Mouse (Mus musculus) c-Kit-negative CD71-positive TER-119-positive erythroid progenitor cells, embryonic 14.5 days (primary cell): ENCODE results near the gene Cracr2a.

Source experiments
- DNase-seq: peaks from one replicate; pipeline ENCODE4 v3.0.0-alpha.2; 2013; ENCODE audit warnings: low read depth, low spot score

Cracr2a gene

DNA sequence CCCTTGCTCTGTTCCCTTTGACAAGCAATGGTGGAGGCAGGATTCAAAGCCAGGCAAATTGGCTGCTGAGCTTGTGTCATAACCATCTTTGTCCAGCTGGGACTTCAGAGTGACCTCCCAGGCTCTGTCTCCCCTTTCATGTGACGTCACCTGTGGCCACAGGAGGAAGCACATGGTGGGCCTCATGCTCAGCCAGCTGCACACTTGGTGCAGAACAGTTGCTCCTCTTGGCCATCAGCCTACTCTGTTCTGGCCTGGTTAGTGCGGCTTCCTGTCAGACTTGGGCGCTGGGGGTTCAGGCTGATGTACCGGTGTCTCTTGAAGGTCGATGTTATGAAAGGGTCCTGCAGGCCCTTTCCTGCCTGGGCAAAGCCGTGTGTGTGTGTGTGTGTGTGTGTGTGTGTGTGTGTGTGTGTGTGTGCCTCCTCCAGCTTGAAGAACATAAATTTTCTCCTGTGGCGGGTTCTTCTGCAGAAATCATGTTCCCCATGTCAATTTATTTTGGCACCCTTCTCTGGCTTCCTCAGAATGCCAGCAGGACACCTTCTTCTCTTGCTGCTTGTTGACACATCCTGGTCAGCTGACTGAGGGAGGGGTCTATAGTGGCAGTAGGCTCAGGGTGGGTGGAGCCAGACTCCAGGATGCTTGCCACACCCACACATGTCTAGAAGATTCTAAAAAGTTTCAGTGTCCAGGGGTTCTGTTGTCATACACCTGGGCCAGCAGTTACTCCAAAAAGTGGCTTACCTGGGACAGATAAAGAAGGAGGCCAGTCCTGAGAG lies 5.0 kb downstream of the Cracr2a start:
- DNase-seq = no peak

DNA sequence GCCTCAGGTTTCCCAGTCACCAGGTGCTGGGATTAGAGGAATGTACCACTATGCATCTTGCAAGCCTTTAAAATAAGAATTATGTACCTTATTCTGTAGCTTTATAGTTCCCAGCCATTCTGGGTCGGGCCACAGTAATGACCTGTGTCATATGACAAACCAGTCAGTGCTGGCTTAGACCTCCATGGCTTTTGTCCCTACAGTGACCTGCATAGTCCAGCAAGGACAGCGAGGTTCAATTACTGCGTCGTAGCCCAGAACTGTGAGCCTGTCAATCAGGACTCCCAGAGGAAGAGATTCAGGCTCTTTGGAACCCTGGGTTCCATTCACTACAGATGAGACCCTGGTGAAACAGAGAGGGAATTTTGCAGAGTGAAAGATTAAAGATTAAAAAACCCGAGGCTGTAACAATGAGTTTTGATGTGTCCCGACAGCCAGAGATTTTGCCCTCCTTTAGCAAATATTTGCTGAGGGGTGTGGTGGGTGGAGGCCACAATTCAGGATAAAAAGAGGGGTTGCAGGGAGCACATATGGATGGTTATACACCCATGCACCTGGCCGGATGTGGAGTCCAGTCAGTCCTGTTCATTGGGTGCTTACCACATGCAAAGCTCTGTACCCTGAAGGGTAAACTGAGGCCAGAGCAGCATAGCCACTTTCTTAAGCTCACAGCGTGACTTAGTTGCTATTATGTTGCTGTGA lies 10.9 kb downstream of the Cracr2a start:
- DNase-seq = no peak

DNA sequence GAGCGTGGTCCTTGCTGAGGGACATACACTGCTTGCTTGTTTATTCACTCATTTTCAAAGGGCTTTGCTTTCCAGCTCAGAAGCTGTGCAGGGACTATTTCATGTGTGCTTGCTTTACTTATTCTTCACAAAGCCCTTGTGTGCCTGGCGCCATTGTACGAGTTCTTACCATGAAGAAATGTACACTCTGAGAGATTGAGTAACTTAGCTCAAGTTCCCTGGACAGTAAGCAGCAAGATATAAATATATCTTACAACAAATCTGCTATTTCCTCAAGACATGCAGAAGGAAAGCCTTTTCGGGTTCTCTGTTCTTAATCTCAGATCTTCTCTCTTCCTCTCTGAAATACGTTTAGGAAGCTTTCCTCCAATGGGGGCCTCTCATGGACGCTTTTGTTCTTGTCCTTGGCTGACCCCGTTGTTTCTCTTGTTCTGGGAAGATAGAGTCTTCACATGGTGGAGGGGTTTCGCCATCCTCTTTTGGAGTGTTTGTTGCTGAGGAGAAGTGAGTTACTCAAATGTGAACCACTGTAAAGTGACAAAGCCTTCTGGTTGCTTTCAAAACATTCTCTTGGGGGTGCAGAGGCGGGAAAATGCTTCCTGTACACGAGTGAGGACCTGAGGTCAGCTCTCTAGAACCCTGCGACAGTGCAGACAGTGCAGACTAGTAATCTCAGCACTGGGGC lies 12.8 kb downstream of the Cracr2a start:
- DNase-seq = no peak

DNA sequence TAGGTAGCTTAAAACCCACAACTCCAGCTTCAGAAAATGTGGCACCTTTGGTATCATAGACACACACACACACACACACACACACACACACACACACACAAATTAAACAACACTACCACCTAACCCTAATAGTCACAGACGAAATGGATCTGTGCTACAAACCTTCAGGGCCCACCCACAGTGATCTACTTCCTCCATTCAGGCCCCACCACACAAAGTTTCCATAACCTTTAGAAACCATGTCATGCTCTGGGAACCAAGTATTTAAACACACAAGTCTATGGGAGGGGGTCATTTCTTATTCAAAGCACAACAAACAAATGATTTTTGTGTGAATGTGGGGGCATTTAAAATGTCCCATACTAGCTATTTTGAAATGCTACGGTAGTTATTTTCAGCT lies 14.1 kb downstream of the Cracr2a start:
- no peak for DNase-seq

DNA sequence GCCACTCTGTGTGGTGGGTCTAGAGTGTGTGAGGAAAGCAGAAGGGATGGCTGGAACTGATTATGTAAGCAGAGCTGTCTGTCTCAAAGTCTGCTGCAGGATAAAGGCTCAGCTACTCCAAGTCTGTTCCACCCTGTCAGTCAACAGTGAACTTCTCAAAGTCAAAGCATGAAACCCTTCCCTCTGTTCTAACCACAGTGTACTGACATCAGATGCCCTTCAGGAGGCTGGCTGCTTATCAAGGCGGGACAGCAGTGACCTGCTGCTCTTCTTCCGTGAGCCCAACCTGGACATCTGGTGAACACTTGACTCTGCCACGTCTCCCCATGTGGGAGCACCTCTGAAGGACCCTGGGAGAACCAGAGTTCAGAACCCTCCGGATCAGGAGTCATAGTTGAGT lies 16.6 kb downstream of the Cracr2a start:
- no peak for DNase-seq

DNA sequence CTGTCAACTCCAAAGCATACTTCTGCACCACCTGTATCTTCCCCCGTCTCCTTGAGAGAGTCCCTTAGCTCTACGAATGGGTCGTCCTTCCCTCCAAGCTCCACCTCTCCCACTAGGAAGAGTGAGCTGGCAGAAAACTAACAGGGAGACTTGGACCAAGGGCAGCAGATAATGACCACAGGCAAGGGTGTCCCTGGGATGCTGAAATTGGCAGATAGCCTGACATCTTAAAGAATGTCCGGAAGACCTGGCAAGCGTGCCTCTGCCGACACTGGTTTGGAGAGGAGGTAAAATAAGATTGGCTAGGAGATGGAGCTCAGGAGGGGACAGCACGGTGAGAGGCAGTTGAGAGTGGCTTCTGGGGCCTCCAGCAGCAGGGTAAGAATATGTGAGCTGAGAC lies 17.2 kb downstream of the Cracr2a start:
- no peak for DNase-seq

DNA sequence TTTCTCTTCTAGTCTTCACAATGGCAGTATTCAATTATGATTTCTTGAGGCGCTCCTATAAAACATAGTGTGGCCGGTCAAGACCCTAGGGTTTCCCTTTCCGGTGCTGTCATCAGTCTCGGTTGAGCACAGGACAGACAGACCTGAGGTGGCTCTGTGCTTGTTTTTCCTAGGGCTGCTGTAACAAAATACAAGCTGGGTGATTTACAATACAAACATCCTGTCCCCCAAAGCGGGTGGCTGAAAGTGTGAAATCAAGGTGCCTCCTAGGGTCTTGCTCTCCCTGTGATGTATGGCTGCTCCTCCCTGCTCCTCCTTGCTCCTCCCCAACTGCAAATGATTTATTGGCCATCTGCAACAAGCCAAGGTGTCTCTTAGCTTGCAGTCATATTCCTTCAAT lies 17.7 kb downstream of the Cracr2a start:
- DNase-seq = no peak

DNA sequence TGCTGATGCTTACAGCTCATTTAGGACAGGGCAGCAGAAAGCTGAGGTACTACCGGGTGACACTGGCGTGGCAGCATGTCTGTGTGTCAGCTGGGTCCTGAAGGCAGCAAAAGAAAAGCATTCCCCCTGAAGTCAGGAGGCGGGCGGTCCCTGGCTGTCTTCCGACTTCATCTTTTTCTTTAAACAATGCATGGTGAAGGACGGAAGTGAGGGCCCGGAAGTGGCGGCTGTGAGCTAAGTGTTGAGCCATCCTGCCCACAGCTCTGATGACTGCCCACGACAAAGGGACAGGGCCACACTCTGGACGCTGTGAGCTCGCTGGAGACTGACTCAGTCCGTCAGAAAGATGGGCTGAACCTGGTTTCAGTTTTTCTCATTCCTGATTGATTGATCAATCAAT lies 20.8 kb downstream of the Cracr2a start:
- DNase-seq = no peak

DNA sequence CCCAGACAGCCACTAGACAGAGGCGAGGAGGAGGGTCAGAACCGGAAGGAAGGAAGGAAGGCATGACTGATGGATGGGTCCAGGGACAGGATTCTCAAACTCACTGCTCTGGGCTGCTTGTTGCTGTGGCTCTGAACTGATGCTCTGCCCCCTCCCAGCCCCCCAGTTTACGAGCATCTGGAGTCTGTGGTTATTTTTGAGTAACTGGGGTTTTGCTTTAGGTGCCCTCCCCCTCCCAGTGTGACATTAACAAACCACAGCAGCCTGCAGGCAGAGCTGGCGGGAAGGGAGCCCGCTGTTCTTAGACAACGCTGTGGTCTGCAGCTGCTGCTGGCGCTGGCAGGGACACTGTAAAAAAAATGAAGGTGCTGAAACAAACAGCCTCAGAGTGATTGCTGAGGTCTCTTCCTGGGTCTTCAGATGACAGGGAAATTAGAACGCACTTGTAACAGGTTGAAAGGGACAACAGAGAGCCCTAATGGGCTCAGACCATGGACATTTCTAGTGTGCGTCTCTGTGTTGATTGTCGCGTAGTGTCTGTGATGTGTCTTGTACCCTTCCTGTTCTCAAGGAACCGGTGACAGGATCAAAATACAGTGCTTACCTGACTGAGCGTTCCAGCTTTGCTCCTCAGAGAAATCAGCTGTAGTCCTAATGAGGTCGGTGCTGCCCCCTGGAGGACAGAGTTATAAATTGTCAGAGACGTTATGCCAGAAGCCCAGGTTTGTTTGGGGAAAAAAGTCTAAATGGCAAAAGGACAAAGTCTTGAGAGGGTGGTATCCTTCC lies 21.4 kb downstream of the Cracr2a start:
- DNase-seq = peak; percentile 63

DNA sequence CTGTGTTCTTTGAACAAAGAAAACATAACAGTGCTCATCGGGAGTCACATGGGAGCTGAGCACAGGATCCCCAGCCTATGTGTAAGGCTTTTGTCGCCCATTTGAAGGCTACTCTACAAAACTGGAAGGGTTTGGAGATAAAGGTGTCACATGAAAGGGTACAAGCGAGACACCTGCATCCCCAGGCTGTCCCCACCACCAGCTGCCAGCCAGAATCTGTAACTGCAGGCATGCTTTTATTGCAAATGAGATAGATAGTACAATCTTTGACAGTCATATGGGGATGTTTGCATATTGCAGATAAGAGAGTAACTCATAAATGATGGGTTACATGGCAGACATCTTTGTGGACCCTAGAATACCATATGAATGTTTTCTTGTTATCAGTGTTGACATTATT lies 30.3 kb downstream of the Cracr2a start:
- DNase-seq = no peak

DNA sequence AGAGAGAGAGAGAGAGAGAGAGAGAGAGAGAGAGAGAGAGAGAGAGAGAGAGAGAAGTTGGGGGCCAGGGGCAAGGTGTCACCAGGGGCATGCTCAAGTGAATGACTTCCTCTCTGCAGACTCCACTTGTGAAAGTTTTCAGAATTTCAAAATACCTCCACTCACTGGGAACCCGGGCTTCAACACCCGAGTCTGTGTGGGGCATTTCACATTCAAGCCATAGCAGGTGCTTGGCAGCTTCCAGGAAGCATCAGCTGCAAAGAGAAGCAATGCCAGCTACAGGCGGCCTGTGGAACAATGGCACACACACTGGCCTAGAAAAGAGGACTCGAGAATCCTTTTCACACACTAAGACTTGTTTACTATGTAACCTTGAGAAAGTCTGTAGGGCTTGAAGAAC lies 32.3 kb downstream of the Cracr2a start:
- no peak for DNase-seq

DNA sequence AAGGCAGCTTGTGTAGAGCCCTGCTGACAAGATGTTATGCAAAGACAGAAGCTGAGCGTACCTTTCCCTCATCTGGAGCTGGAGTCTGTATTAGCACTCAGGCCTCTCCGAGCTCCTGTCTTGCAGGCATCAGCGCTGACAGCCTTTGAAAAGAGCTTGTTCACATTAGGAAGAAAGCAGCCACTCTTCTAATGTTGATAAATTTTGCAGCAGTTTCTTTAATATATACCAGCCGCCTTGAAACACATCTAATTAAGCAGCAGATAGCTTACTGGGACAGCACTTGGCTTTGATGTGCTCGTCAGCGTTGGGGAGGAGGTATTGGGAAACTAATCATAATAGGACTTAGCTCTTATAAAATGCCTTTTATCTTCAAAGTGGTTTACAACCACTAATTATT lies 38.1 kb downstream of the Cracr2a start:
- no peak for DNase-seq

DNA sequence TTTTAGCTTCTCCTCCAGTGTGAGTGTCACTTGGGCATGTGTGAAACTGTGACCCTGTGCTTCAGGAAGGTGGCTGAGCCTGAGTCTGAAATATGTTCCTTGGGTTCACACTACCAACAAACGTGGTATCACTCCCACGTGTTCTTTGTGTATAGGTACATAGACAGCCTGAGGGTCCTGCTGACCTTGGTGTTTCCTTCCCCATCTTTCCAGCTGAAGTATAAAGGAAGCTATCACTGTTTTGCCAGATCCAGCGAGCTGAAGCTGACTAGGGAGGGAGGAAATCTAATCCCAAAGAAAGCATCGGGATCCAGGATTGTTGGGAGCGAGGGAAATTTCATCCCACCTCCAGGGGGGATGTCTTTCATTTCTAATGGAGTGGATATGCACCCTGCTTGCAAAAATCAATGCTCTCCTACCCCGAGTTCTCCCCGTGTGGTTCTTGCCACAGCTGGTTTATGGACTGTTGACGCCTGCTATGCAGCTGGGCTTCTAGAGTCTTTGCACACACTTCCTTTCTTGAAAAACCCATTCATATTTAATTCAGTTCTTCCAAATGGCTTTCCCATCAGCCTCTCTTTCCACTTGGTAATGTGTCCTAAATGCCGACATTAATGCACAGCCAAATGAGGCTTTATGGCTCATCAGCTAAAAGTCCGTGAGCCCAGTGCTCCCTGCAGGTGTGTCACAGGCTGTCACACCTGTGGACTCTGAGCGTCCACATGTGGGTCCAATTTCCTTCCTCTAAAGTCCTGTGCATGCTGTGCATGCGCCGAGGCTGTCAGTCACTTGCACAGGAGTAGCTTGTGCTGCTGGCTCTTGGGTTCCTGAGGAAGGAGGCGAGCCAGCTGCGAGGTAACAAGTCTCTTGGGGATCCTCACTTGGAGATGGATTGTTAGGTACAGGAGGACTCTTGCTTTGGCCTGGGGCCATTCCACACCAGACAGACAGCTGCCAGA lies 44.2 kb downstream of the Cracr2a start:
- DNase-seq = no peak

DNA sequence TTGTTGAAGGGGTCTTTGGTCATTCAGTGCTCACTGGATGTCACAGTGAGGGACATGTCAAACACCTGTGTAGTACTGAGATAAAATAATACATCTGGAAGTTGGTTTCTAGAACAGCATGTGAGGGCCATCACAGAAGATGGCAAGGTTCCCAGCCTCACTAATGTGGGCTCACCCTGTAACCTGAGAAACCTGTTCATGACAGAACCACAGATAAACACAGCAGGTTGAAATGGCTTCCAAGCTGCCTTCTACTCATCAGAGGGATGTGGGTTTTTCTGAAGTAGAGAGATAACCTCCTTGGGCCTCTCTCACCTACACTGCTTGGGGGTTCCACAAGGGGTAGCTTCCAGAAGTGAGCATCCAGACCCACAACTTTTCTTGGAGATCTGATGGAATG lies 48.5 kb downstream of the Cracr2a start:
- DNase-seq = no peak

DNA sequence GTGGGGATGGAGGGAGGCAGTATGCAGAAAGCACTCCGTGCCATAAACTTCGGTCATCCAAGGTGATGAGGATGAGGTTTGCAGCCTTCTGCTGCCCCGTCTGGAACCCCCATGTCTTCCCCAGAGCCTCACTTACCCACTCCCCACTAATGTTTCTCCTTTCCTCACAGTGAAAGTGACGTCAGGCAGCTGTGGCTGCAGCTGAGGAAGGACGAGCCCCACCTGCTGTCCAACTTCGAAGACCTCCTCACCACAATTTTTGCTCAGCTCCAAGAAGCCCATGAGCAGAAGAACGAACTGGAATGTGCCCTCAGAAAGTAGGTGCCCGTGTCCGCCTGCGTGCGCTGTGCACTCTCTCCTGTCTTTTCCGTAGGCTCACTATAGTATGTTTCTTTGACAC lies 50.1 kb downstream of the Cracr2a start:
- no peak for DNase-seq

DNA sequence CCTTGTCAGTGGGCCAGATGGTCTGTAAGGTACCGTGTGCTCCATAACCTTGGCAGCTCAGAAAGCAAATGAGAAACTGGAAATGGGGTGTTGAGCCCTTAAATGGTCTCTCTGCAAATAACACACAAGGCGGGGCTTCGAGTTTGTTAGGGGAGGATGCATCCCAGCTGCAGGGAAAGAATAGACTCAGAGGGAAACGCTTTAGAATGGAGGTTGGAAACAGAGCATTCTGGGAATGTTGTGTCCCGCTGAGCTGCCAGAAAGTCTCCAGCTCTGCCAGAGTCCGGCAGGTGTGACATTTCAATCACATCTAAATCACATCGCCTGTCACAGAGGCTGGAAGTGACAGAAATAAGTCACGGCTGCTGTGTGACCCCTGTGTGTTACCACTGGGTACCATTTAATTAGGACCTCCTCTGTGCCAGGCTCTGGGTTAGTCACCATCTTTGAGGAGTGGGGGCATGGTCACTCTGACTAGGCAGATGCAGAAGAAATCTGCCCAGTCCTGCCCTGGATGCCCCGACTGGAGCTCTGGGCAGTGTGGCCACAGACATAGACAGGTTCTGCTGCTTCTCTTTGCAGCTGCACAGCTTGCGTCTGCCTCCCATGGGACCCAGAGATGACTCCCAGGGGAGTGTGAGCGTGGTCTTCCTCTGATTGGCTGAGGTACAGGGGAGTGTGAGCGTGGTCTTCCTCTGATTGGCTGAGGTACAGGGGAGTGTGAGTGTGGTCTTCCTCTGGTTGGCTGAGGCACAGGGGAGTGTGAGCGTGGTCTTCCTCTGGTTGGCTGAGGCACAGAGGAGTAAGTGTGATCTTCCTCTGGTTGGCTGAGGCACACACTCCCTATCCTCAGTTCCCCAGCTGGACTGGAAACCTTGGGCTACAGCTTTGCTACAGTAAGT lies 53.2 kb downstream of the Cracr2a start:
- DNase-seq = no peak

DNA sequence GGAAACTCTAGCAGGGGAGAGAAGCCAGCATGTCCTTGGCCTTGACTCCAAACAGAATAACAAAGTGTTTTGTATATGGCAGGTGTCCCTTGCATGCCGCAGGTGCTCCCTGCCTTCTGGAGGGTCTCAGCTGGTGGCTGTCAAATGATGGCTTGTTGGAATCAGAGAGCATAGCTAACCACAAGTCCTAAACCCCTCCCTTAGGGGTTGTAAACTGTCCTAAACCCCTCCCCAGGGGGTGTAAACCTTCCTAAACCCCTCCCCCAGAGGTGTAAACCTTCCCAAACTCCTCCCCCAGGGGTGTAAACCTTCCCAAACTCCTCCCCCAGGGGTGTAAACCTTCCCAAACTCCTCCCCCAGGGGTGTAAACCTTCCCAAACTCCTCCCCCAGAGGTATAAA lies 55.5 kb downstream of the Cracr2a start:
- DNase-seq = no peak

DNA sequence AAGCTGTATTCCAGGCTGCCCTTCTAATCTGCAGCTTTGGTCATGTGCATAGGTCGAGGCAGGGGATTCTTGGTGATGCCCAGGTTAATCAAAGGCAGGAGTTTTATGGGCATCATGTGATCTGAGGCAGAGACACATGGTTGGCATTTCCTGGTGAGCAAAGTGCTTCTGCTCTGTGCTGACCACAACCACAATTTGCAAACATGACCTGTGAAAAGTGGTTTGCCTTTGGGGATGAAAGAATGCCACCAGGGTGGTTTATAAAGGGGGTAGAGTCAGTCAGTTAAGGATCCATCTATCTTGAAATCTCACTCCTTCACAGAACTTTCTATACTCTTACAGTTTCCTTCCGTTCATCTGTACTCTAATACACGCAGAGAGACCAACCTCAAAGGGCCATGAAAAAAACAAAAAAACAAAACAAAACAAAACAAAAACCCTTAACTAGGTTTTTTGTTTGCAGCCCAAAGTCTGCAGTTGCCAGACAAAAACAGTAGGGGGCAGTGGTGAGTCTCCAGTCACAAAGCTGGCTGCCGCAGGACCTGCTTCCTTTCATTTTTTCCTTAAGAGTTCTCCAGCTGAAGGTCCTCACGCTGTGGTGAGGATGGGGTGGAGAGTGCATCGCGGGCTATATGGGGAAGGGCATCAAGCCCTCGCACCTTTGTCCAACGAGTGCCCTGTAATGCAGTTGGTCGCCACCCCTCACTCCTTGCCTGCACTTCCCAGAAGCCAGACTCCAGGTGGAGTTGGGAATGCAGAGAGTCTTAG lies 56.3 kb downstream of the Cracr2a start:
- no peak for DNase-seq

DNA sequence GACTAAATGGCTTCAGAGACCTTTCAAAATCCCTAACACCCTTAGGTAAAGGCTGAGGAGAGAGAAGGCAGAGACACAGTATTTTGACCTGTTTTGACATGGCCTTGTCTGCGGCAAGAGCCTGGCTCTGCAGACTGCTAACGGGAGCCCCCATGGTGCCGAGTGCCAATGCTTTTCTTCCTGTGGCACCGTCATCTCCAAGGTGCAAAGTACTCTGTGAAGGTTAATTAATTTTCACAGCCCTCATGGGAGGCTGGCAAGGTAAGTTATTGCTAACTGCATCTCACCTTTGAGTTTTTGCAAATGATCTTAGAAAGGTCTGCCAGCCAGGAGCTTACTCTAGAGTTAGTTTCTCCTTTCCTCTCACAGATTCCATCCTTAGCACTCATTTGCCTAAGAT lies 57.5 kb downstream of the Cracr2a start:
- DNase-seq = no peak
